Mouse (Mus musculus) liver, postnatal 0 days (tissue): ENCODE data around the gene Cidec.

Source experiments
- CTCF ChIP-seq: sonication (generic); IDR thresholded peaks from 2 replicates; pipeline ENCODE4 v1.5.1; 2016; ENCODE audit warnings: antibody characterized with exemption, low read depth
- EP300 ChIP-seq: IDR thresholded peaks from 2 replicates; pipeline ENCODE4 v1.6.1; 2016; ENCODE audit warnings: antibody characterized with exemption, low read depth, mild to moderate bottlenecking

DNA sequence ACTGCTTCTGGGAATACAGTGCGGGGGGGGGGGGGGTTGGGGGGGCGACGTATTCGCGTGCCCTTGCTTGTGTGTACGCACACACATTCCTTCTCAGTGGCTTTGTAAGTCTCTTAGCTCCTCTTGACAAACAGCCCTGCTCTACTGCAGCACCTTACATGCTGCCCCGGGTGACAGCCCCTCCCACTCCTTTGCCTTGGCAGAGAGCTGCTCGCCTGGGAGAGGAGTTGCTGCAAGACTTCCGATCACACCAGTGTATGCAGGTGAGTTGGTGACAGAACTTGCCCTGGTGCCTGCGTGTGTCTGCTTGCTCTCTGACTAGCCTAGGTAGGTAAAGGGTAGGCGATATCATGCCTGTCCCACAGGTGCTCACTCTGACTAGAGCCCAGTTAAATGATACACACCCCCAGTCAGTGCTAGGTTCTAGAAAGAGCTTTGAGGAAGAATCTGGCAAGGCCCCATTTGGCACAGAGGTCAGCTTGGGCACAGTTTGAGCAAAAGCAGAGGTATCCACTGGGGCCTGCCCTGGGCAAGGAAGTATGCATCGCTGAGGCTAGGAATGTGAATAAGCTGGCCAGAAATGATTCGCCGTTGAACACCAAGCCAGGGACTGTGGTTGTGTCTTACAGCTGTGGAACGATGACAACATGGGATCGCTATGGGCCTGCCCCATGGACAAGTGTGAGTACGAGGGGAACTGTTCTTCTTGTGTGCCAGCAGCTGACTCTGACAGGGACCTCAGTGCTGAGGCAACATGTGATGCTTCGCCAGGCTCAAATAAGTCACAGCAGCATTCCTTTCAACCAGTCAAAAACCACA is 45.2 kb upstream of the Cidec start:
- TF ChIP-seq CTCF (no peak), EP300 (no peak)
